In genomic region chr11:112366715-112367114, GRCm38 (mm10) we compare ENCODE assay signal across 22 mouse cellular contexts.
DNase-seq lines count a peak whose midpoint lies in the region; TF ChIP-seq lines count a peak whose summit lies in the region.
"Had no signal": no experiment of that assay in that cellular context is flagged by ENCODE, and none has a peak within 500 bp of the region (broad histone marks: within the 10 kb centered on the region; RNA-seq: fewer than 3 reads in every experiment).

No protein-coding gene starts in this region.

- no peak overlapping the region for H3K27ac ChIP-seq in left cerebral cortex, adult 2 months
- H3K27ac ChIP-seq: embryonic facial prominence, embryonic 13.5 days; embryonic facial prominence, embryonic 15.5 days; forebrain, embryonic 10.5 days; forebrain, embryonic 12.5 days had no signal

- no peak overlapping the region for H3K4me3 ChIP-seq in left cerebral cortex, adult 2 months
- H3K4me3 ChIP-seq: embryonic facial prominence, embryonic 13.5 days; embryonic facial prominence, embryonic 15.5 days; erythroblast, embryonic 14.5 days; forebrain, embryonic 10.5 days; forebrain, embryonic 12.5 days had no signal

- TF ChIP-seq CTCF in left cerebral cortex, adult 2 months (IDR thresholded peaks at IDR 0.05), result no peak

- intact Hi-C loops in left cerebral cortex, postnatal 25 days (cut with DNase I), result no loop called here
- intact Hi-C loops in left cerebral cortex, adult 2 months (cut with DNase I), result no loop called here

- peak; percentile 2 to 26 for DNase-seq in left cerebral cortex, postnatal 25 days (ENCODE audit: low spot score in 2 of 2)
- no peak for DNase-seq in left cerebral cortex, adult 2 months (ENCODE audit: extremely low spot score in 1 of 2, low spot score in 2 of 2)
- peak; percentile 1 for DNase-seq in right cerebral cortex, adult 18-20 months
- DNase-seq in right cerebral cortex, postnatal 25 days, result no peak
- peak; percentile 19 for DNase-seq in retina, postnatal 1 day
- DNase-seq in kidney, postnatal 36 days, result no peak
- DNase-seq in lung, postnatal 4 days, result no peak
- DNase-seq: adrenal gland, adult 8-10 months; adrenal gland, postnatal 14 days; adrenal gland, postnatal 36 days; cerebellum, adult 11 months; cerebellum, adult 18-20 months; cerebellum, adult 8-10 months; cerebellum, adult 9-11 months; cerebellum, postnatal 14 days; cerebellum, postnatal 36 days; embryo, embryonic 11 days had no signal

Comparison
In these comparisons a context has a peak if more than half of its experiments do, and no peak if none do; other contexts are left out.
1. DNase-seq: peak in left cerebral cortex, postnatal 25 days (2 of 2), right cerebral cortex, adult 18-20 months (single experiment) and retina, postnatal 1 day (single experiment); none in left cerebral cortex, adult 2 months (0 of 2), right cerebral cortex, postnatal 25 days (single experiment), kidney, postnatal 36 days (0 of 2) and lung, postnatal 4 days (0 of 2).